In the genomic region with DNA sequence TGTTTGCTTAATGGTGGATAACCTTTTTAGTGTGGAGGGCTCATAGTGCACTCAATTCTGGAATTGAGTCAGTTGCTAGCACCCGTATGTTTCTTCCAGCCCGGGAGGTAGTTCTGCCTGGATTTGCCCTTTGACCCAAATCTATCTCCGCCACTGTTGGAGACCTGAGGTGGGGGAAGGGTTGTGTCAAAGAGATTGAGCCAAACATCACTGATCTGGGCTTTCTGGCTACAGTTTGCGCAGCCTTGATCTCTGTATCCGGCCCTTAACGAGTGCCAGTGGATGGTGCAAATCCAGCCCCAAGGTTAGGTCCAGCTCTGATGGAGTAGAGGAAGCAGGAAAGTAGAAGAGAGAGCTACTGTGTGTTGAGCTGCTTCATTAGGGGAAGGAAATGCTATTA, we compare ENCODE assay signal across 8 mouse cellular contexts. TPM values are rescaled to one million over a fixed set of nuclear protein-coding genes. Genes with fewer than 3 reads are reported as not detected.
DNase-seq lines count a peak whose midpoint lies in the region; ATAC-seq and TF ChIP-seq lines count a peak whose summit lies in the region.
"Had no signal": no experiment of that assay in that cellular context is flagged by ENCODE, and none has a peak within 500 bp of the region (broad histone marks: within the 10 kb centered on the region; RNA-seq: fewer than 3 reads in every experiment).

No protein-coding gene starts in this region.

- WGBS in intestine, embryonic 14.5 days: 41% methylated on average over 6 of the region's 6 CpGs
- WGBS in macrophage (ENCODE audit: missing documents): 58% methylated on average over 6 of the region's 6 CpGs
- 75% methylated on average over 6 of the region's 6 CpGs for WGBS in midbrain, embryonic 16.5 days

- peaks cover 20% of the 10 kb centered on the region for H3K4me1 ChIP-seq in intestine, embryonic 14.5 days (replicated peaks; ENCODE audit: control insufficient read depth, insufficient read depth, low read length)
- no peaks in the 10 kb centered on the region for H3K4me1 ChIP-seq in midbrain, embryonic 16.5 days (ENCODE audit: control insufficient read depth, insufficient read depth, low read length)

- no peak for TF ChIP-seq CTCF in layer of hippocampus, adult 2 months (conservative IDR thresholded peaks at IDR 0.05)

- H3K36me3 ChIP-seq in intestine, embryonic 14.5 days (ENCODE audit: control insufficient read depth, insufficient read depth, low read length): peaks cover 12% of the 10 kb centered on the region; the same call in 1 of the 2 replicates
- H3K36me3 ChIP-seq in macrophage (ENCODE audit: inconsistent target): peaks cover 34% of the 10 kb centered on the region
- H3K36me3 ChIP-seq in midbrain, embryonic 16.5 days (ENCODE audit: control insufficient read depth, insufficient read depth, low read length): no peaks in the 10 kb centered on the region

- H3K4me3 ChIP-seq in layer of hippocampus, adult 2 months: no peak overlapping the region
- H3K4me3 ChIP-seq in intestine, embryonic 14.5 days (ENCODE audit: low read depth, low read length): no peak overlapping the region
- peak overlapping the region; percentile 98 for H3K4me3 ChIP-seq in macrophage (ENCODE audit: inconsistent target)
- no peak overlapping the region for H3K4me3 ChIP-seq in midbrain, embryonic 16.5 days (ENCODE audit: low read depth, low read length)

- H3K9me3 ChIP-seq in intestine, embryonic 14.5 days (ENCODE audit: control insufficient read depth, low read length): no peaks in the 10 kb centered on the region
- no peaks in the 10 kb centered on the region for H3K9me3 ChIP-seq in midbrain, embryonic 16.5 days (replicated peaks; ENCODE audit: control insufficient read depth, low read length, poor library complexity, severe bottlenecking)

- no peak for DNase-seq in layer of hippocampus, adult 2 months (ENCODE audit: low spot score in 2 of 2)
- no peak for DNase-seq in layer of hippocampus, postnatal 25 days (ENCODE audit: extremely low spot score in 1 of 2, low spot score in 1 of 2)
- peak; percentile 76 for DNase-seq in adrenal gland, postnatal 10 days
- no peak for DNase-seq in intestine, embryonic 14.5 days (ENCODE audit: low spot score)
- DNase-seq in left cerebral cortex, adult 11 months (ENCODE audit: low spot score): no peak
- DNase-seq: lung, postnatal 4 days had no signal

- H3K27me3 ChIP-seq in intestine, embryonic 14.5 days (replicated peaks; ENCODE audit: control insufficient read depth, insufficient read depth, low read length): no peaks in the 10 kb centered on the region
- peaks cover 22% of the 10 kb centered on the region for H3K27me3 ChIP-seq in midbrain, embryonic 16.5 days (ENCODE audit: control insufficient read depth, insufficient read depth, low read depth, low read length)

- ATAC-seq in intestine, embryonic 14.5 days (replicated peaks; ENCODE audit: low FRiP score, low TSS enrichment, low read depth): no peak
- no peak for ATAC-seq in midbrain, embryonic 16.5 days

- H3K79me2 ChIP-seq in macrophage (ENCODE audit: inconsistent target): peaks cover 94% of the 10 kb centered on the region

- H3K4me2 ChIP-seq in intestine, embryonic 14.5 days (ENCODE audit: low read length): peak overlapping the region; percentile 29
- H3K4me2 ChIP-seq in midbrain, embryonic 16.5 days (ENCODE audit: low read length): no peak overlapping the region

- no peak overlapping the region for H3K9ac ChIP-seq in intestine, embryonic 14.5 days (ENCODE audit: low read length)
- no peak overlapping the region for H3K9ac ChIP-seq in midbrain, embryonic 16.5 days (ENCODE audit: low read depth, low read length)

- peak overlapping the region; percentile 7; the same call in 1 of the 2 replicates for H3K27ac ChIP-seq in layer of hippocampus, adult 2 months
- no peak overlapping the region for H3K27ac ChIP-seq in intestine, embryonic 14.5 days (ENCODE audit: low read depth)
- H3K27ac ChIP-seq in macrophage: peak overlapping the region; percentile 97
- no peak overlapping the region for H3K27ac ChIP-seq in midbrain, embryonic 16.5 days (ENCODE audit: low read length)

RNA-seq across cellular contexts. Expression of a gene that starts 3.9 kb away (rescaled TPM):
- total RNA-seq in layer of hippocampus, adult 2 months (2021): 1 to 10 TPM; 4.8 to 4.9 TPM
- total RNA-seq in layer of hippocampus, postnatal 25 days (2021): 1 to 10 TPM; 3.5 to 4.1 TPM
- 10 to 100 TPM; 84.3 to 86.7 TPM for total RNA-seq in adrenal gland, postnatal 10 days (2021)
- 21.0 and 23.2 TPM in 2 replicates for polyA plus RNA-seq in intestine, embryonic 14.5 days (2014; fragmentation: Nextera tagmentation; extraction: Ambion mirVana)
- 1,000 to 10,000 TPM in 1 of 26 experiments, 100 to 1,000 TPM in 25; 272 to 1,028 (median 411) TPM for total RNA-seq in macrophage (2018; cell fraction: chromatin; rRNA removed)
- 100 to 1,000 TPM; 113 to 207 (median 161) TPM for total RNA-seq in macrophage (2018; cell fraction: cytosol; rRNA removed)
- total RNA-seq in macrophage (2018; cell fraction: nucleus; rRNA removed): 100 to 1,000 TPM; 245 to 755 (median 378) TPM
- 66.7 to 127 TPM (median 117 TPM) in 3 replicates for polyA plus RNA-seq in macrophage (2018)
- 3.5 and 3.8 TPM in 2 replicates for polyA plus RNA-seq in midbrain, embryonic 16.5 days (2015; fragmentation: Nextera tagmentation; extraction: Ambion mirVana)

RNA-seq across cellular contexts. Expression of a gene that starts 33.0 kb away (rescaled TPM):
- total RNA-seq in layer of hippocampus, adult 2 months (2021): 10 to 100 TPM; 20.9 to 21.7 TPM
- total RNA-seq in layer of hippocampus, postnatal 25 days (2021): 10 to 100 TPM; 19.5 to 20.0 TPM
- total RNA-seq in adrenal gland, postnatal 10 days (2021): 10 to 100 TPM in 1 of 2 experiments, 1 to 10 TPM in 1; 9.1 to 10.9 TPM
- 10.4 and 11.0 TPM in 2 replicates for polyA plus RNA-seq in intestine, embryonic 14.5 days (2014; fragmentation: Nextera tagmentation; extraction: Ambion mirVana)
- total RNA-seq in macrophage (2018; cell fraction: chromatin; rRNA removed): 10 to 100 TPM in 11 of 26 experiments, 1 to 10 TPM in 15; 2.7 to 18.4 (median 8.4) TPM
- 1 to 10 TPM; 2.5 to 7.7 (median 5.8) TPM for total RNA-seq in macrophage (2018; cell fraction: cytosol; rRNA removed)
- 10 to 100 TPM in 1 of 26 experiments, 1 to 10 TPM in 25; 1.9 to 10.7 (median 5.0) TPM for total RNA-seq in macrophage (2018; cell fraction: nucleus; rRNA removed)
- 5.1 to 8.0 TPM (median 5.6 TPM) in 3 replicates for polyA plus RNA-seq in macrophage (2018)
- 30.4 and 31.0 TPM in 2 replicates for polyA plus RNA-seq in midbrain, embryonic 16.5 days (2015; fragmentation: Nextera tagmentation; extraction: Ambion mirVana)

RNA-seq across cellular contexts. Expression of a gene that starts 36.3 kb away (rescaled TPM):
- total RNA-seq in layer of hippocampus, adult 2 months (2021): not detected
- not detected for total RNA-seq in layer of hippocampus, postnatal 25 days (2021)
- total RNA-seq in adrenal gland, postnatal 10 days (2021): not detected
- not detected in 2 replicates for polyA plus RNA-seq in intestine, embryonic 14.5 days (2014; fragmentation: Nextera tagmentation; extraction: Ambion mirVana)
- not detected for total RNA-seq in macrophage (2018; cell fraction: chromatin; rRNA removed)
- under 1 TPM in 1 of 26 experiments, not detected in 25; 0.29 TPM for total RNA-seq in macrophage (2018; cell fraction: cytosol; rRNA removed)
- not detected for total RNA-seq in macrophage (2018; cell fraction: nucleus; rRNA removed)
- not detected in 3 replicates for polyA plus RNA-seq in macrophage (2018)
- not detected in 2 replicates for polyA plus RNA-seq in midbrain, embryonic 16.5 days (2015; fragmentation: Nextera tagmentation; extraction: Ambion mirVana)

RNA-seq across cellular contexts. Expression of a gene that starts 47.8 kb away (rescaled TPM):
- 10 to 100 TPM; 13.2 to 13.9 TPM for total RNA-seq in layer of hippocampus, adult 2 months (2021)
- 10 to 100 TPM; 13.7 to 15.7 TPM for total RNA-seq in layer of hippocampus, postnatal 25 days (2021)
- total RNA-seq in adrenal gland, postnatal 10 days (2021): 100 to 1,000 TPM; 116 to 118 TPM
- polyA plus RNA-seq in intestine, embryonic 14.5 days (2014; fragmentation: Nextera tagmentation; extraction: Ambion mirVana): 94.7 and 97.4 TPM in 2 replicates
- 100 to 1,000 TPM in 11 of 26 experiments, 10 to 100 TPM in 15; 63.8 to 196 (median 95.8) TPM for total RNA-seq in macrophage (2018; cell fraction: chromatin; rRNA removed)
- 100 to 1,000 TPM; 375 to 645 (median 470) TPM for total RNA-seq in macrophage (2018; cell fraction: cytosol; rRNA removed)
- 100 to 1,000 TPM; 156 to 532 (median 386) TPM for total RNA-seq in macrophage (2018; cell fraction: nucleus; rRNA removed)
- polyA plus RNA-seq in macrophage (2018): 284 to 556 TPM (median 477 TPM) in 3 replicates
- polyA plus RNA-seq in midbrain, embryonic 16.5 days (2015; fragmentation: Nextera tagmentation; extraction: Ambion mirVana): 31.9 and 37.9 TPM in 2 replicates

Comparison
In these comparisons a context has a peak if more than half of its experiments do, and no peak if none do; other contexts are left out.
1. H3K27ac ChIP-seq: peak in layer of hippocampus, adult 2 months (single experiment) and macrophage (single experiment); none in intestine, embryonic 14.5 days (single experiment) and midbrain, embryonic 16.5 days (single experiment).
2. RNA of a gene that starts 3.9 kb away (total RNA-seq): 84.3 to 86.7 TPM in adrenal gland, postnatal 10 days; 4.8 to 4.9 TPM in layer of hippocampus, adult 2 months and 3.5 to 4.1 TPM in layer of hippocampus, postnatal 25 days; every median in the first group is over 10 times any median in the second.